Mouse (Mus musculus) megakaryocyte-erythroid progenitor cell, adult 5-6 weeks (primary cell): ENCODE measurements around the gene Rpl27. TPM values are rescaled to one million over a fixed set of nuclear protein-coding genes. Genes with fewer than 3 reads are reported as not detected.
A peak's percentile ranks its signal among the peaks of the same experiment; 100 is the strongest.

Experiments used
- ATAC-seq: replicated peaks from 2 replicates; pipeline ENCODE4 v1.8.0; 2016; ENCODE audit warnings: mild to moderate bottlenecking, inconsistent platforms; ENCODE audit not compliant: severe bottlenecking, poor library complexity, low FRiP score, low TSS enrichment
- total RNA-seq, 2 experiments: library from RNA; stranded (forward) in 1 of 2; stranded (reverse) in 1 of 2; fragments of 200-1000, 215-1000 nt in 1 of 2; fragments of >200 nt in 1 of 2; fragmentation: Nextera tagmentation in 1 of 2; gene quantifications; 2 replicates each; pipeline ENCODE4 v1.2.3; 2014 to 2017

Gene Rpl27
- total RNA-seq, 2 experiments from 2014 or later, result 1,243 to 3,990 TPM

- ATAC-seq, result peak; percentile 90
These were observed 43.5 kb downstream of the Rpl27 start for GRCm38 (mm10) chr11:101485509-101486028.

- peak; percentile 29 for ATAC-seq
These were observed 44.0 kb downstream of the Rpl27 start for GRCm38 (mm10) chr11:101486126-101486525.

Other genes with a start within 250 kb of the Rpl27 start
- 18.2 and 20.6 TPM in 2 replicates for gene Ezh1, start 215.8 kb upstream of the Rpl27 start, total RNA-seq (2014; fragmentation: Nextera tagmentation)
- 13.8 and 20.3 TPM in 2 replicates for gene Ezh1, start 215.8 kb upstream of the Rpl27 start, total RNA-seq (2017)
- gene Ramp2, start 196.3 kb upstream of the Rpl27 start, total RNA-seq (2014; fragmentation: Nextera tagmentation), result not detected in 2 replicates
- not detected in 2 replicates for gene Ramp2, start 196.3 kb upstream of the Rpl27 start, total RNA-seq (2017)
- 112 and 137 TPM in 2 replicates for gene Vps25, start 188.6 kb upstream of the Rpl27 start, total RNA-seq (2014; fragmentation: Nextera tagmentation)
- 44.7 and 71.5 TPM in 2 replicates for gene Vps25, start 188.6 kb upstream of the Rpl27 start, total RNA-seq (2017)
- 0.25 and 1.4 TPM in 2 replicates for gene Wnk4, start 181.7 kb upstream of the Rpl27 start, total RNA-seq (2014; fragmentation: Nextera tagmentation)
- gene Wnk4, start 181.7 kb upstream of the Rpl27 start, total RNA-seq (2017), result 0.05 and 0.30 TPM in 2 replicates
- gene Cntd1, start 163.3 kb upstream of the Rpl27 start, total RNA-seq (2014; fragmentation: Nextera tagmentation), result 2.3 and 3.7 TPM in 2 replicates
- 2.1 and 4.2 TPM in 2 replicates for gene Cntd1, start 163.3 kb upstream of the Rpl27 start, total RNA-seq (2017)
- 67.5 and 86.7 TPM in 2 replicates for gene Coa3, start 163.2 kb upstream of the Rpl27 start, total RNA-seq (2014; fragmentation: Nextera tagmentation)
- 28.4 and 40.6 TPM in 2 replicates for gene Coa3, start 163.2 kb upstream of the Rpl27 start, total RNA-seq (2017)
- 86.7 and 98.7 TPM in 2 replicates for gene Becn1, start 140.0 kb upstream of the Rpl27 start, total RNA-seq (2014; fragmentation: Nextera tagmentation)
- gene Becn1, start 140.0 kb upstream of the Rpl27 start, total RNA-seq (2017), result 160 and 162 TPM in 2 replicates
- 239 and 277 TPM in 2 replicates for gene Psme3, start 126.1 kb upstream of the Rpl27 start, total RNA-seq (2014; fragmentation: Nextera tagmentation)
- 176 and 226 TPM in 2 replicates for gene Psme3, start 126.1 kb upstream of the Rpl27 start, total RNA-seq (2017)
- gene Aoc2, start 117.2 kb upstream of the Rpl27 start, total RNA-seq (2014; fragmentation: Nextera tagmentation), result 7.6 and 11.5 TPM in 2 replicates
- 1.9 and 2.9 TPM in 2 replicates for gene Aoc2, start 117.2 kb upstream of the Rpl27 start, total RNA-seq (2017)
- not detected in 2 replicates for gene Aoc3, start 111.7 kb upstream of the Rpl27 start, total RNA-seq (2014; fragmentation: Nextera tagmentation)
- gene Aoc3, start 111.7 kb upstream of the Rpl27 start, total RNA-seq (2017), result 0.69 TPM in 1 of 2 replicates, not detected in the other
- gene G6pc, start 74.7 kb upstream of the Rpl27 start, total RNA-seq (2014; fragmentation: Nextera tagmentation), result not detected in 2 replicates
- gene G6pc, start 74.7 kb upstream of the Rpl27 start, total RNA-seq (2017), result not detected in 2 replicates
- 74.9 and 108 TPM in 2 replicates for gene Aarsd1, start 24.7 kb upstream of the Rpl27 start, total RNA-seq (2014; fragmentation: Nextera tagmentation)
- gene Aarsd1, start 24.7 kb upstream of the Rpl27 start, total RNA-seq (2017), result 81.8 and 87.7 TPM in 2 replicates
- 4.9 and 7.1 TPM in 2 replicates for gene Gm27029, start 17.5 kb upstream of the Rpl27 start, total RNA-seq (2014; fragmentation: Nextera tagmentation)
- 0.61 TPM in 1 of 2 replicates, not detected in the other for gene Gm27029, start 17.5 kb upstream of the Rpl27 start, total RNA-seq (2017)
- 5.1 and 6.5 TPM in 2 replicates for gene Rundc1, start 17.2 kb upstream of the Rpl27 start, total RNA-seq (2014; fragmentation: Nextera tagmentation)
- gene Rundc1, start 17.2 kb upstream of the Rpl27 start, total RNA-seq (2017), result 1.5 and 6.2 TPM in 2 replicates
- gene Ptges3l, start 17.0 kb upstream of the Rpl27 start, total RNA-seq (2014; fragmentation: Nextera tagmentation), result not detected in 2 replicates
- gene Ptges3l, start 17.0 kb upstream of the Rpl27 start, total RNA-seq (2017), result not detected in 2 replicates
- gene Ifi35, start 6.1 kb downstream of the Rpl27 start, total RNA-seq (2014; fragmentation: Nextera tagmentation), result 35.5 and 44.1 TPM in 2 replicates
- 31.7 and 33.5 TPM in 2 replicates for gene Ifi35, start 6.1 kb downstream of the Rpl27 start, total RNA-seq (2017)
- 1.6 and 7.2 TPM in 2 replicates for gene Rnd2, start 22.7 kb downstream of the Rpl27 start, total RNA-seq (2014; fragmentation: Nextera tagmentation)
- 3.5 and 3.8 TPM in 2 replicates for gene Rnd2, start 22.7 kb downstream of the Rpl27 start, total RNA-seq (2017)
- gene Vat1, start 23.9 kb downstream of the Rpl27 start, total RNA-seq (2014; fragmentation: Nextera tagmentation), result 6.5 and 7.4 TPM in 2 replicates
- 3.3 and 5.4 TPM in 2 replicates for gene Vat1, start 23.9 kb downstream of the Rpl27 start, total RNA-seq (2017)
- gene Brca1, start 109.7 kb downstream of the Rpl27 start, total RNA-seq (2014; fragmentation: Nextera tagmentation), result 37.5 and 45.4 TPM in 2 replicates
- 38.5 and 49.6 TPM in 2 replicates for gene Brca1, start 109.7 kb downstream of the Rpl27 start, total RNA-seq (2017)
- 50.1 and 74.2 TPM in 2 replicates for gene Nbr1, start 109.9 kb downstream of the Rpl27 start, total RNA-seq (2014; fragmentation: Nextera tagmentation)
- gene Nbr1, start 109.9 kb downstream of the Rpl27 start, total RNA-seq (2017), result 43.3 and 45.3 TPM in 2 replicates
- gene Tmem106a, start 139.9 kb downstream of the Rpl27 start, total RNA-seq (2014; fragmentation: Nextera tagmentation), result 0.85 and 1.7 TPM in 2 replicates
- 0.80 TPM in 1 of 2 replicates, not detected in the other for gene Tmem106a, start 139.9 kb downstream of the Rpl27 start, total RNA-seq (2017)
- not detected in 2 replicates for gene Gm11634, start 157.0 kb downstream of the Rpl27 start, total RNA-seq (2014; fragmentation: Nextera tagmentation)
- not detected in 2 replicates for gene Gm11634, start 157.0 kb downstream of the Rpl27 start, total RNA-seq (2017)
- 13.0 and 21.8 TPM in 2 replicates for gene Rdm1, start 184.9 kb downstream of the Rpl27 start, total RNA-seq (2014; fragmentation: Nextera tagmentation)
- gene Rdm1, start 184.9 kb downstream of the Rpl27 start, total RNA-seq (2017), result 2.0 and 5.3 TPM in 2 replicates
- gene Arl4d, start 223.2 kb downstream of the Rpl27 start, total RNA-seq (2014; fragmentation: Nextera tagmentation), result 0.22 TPM in 1 of 2 replicates, not detected in the other
- 5.8 TPM in 1 of 2 replicates, not detected in the other for gene Arl4d, start 223.2 kb downstream of the Rpl27 start, total RNA-seq (2017)